Mouse (Mus musculus) neural tube, embryonic 11.5 days (tissue): ENCODE data around the gene Os9. TPM values are rescaled to one million over a fixed set of nuclear protein-coding genes. Genes with fewer than 3 reads are reported as not detected.
A peak's percentile ranks its signal among the peaks of the same experiment; 100 is the strongest.

Experiments
- ATAC-seq: fragments of 200-750 bp; cut with Nextera tagmentation; 2 replicates; pipeline ENCODE4 v1.8.0; 2017; ENCODE audit warnings: moderate number of reproducible peaks, mild to moderate bottlenecking, moderate TSS enrichment, moderate library complexity; ENCODE audit not compliant: insufficient read depth, low FRiP score, low TSS enrichment
- DNase-seq: peaks from one replicate; pipeline ENCODE4 v3.0.0-alpha.2; 2015; ENCODE audit warnings: low spot score
- H3K27ac ChIP-seq: fragments of 300-500 bp; sonication (generic); 2 replicates; pipeline ENCODE4 v1.5.1; 2014; ENCODE audit warnings: low read depth, mild to moderate bottlenecking, low read length
- H3K27me3 ChIP-seq: fragments of 300-500 bp; sonication (generic); 2 replicates; pipeline ENCODE4 v1.6.1; 2014; ENCODE audit warnings: mild to moderate bottlenecking, low read length, mixed read lengths; ENCODE audit not compliant: control insufficient read depth, insufficient read depth
- H3K36me3 ChIP-seq: fragments of 300-500 bp; sonication (generic); 2 replicates; pipeline ENCODE4 v1.6.1; 2014; ENCODE audit warnings: mild to moderate bottlenecking, low read length, moderate library complexity, mixed read lengths; ENCODE audit not compliant: control insufficient read depth, insufficient read depth
- H3K4me1 ChIP-seq: fragments of 300-500 bp; sonication (generic); 2 replicates; pipeline ENCODE4 v1.6.1; 2014; ENCODE audit warnings: low read length, mixed read lengths; ENCODE audit not compliant: control insufficient read depth, insufficient read depth
- H3K4me2 ChIP-seq: fragments of 300-500 bp; sonication (generic); 2 replicates; pipeline ENCODE4 v1.6.1; 2014; ENCODE audit warnings: low read depth, mild to moderate bottlenecking, moderate library complexity
- H3K4me3 ChIP-seq: fragments of 300-500 bp; sonication (generic); 2 replicates; pipeline ENCODE4 v1.5.1; 2014; ENCODE audit warnings: low read depth, low read length
- H3K9ac ChIP-seq: fragments of 300-500 bp; sonication (generic); 2 replicates; pipeline ENCODE4 v1.6.1; 2014; ENCODE audit warnings: mild to moderate bottlenecking, low read length
- H3K9me3 ChIP-seq: fragments of 300-500 bp; sonication (generic); 2 replicates; pipeline ENCODE4 v1.6.1; 2016; ENCODE audit warnings: low read length; ENCODE audit not compliant: control insufficient read depth
- WGBS: fragments of 180-500 bp; shearing (Covaris S2); extraction: QIAGEN DNeasy Blood & Tissue Kit; methylation state at CpG from one replicate; pipeline ENCODE4 v1.1.7; 2014; 5-methylcytosine and 5-hydroxymethylcytosine counted together
- polyA plus RNA-seq: library from polyadenylated mRNA; unstranded; fragments of >200 nt; fragmentation: Nextera tagmentation; extraction: Ambion mirVana; gene quantifications from 2 replicates; pipeline ENCODE4 v1.2.1, GENCODE M21; 2014

The Os9 gene
- polyA plus RNA-seq, 1 experiment from 2014 or later: 68.9 TPM

GRCm38 (mm10) chr10:127070190-127071121 lies 50.5 kb downstream of the Os9 start, which contains the start of gene Tspan31:
Gene Tspan31, minus strand, starts transcription at chr10:127070264.
- Histone ChIP-seq H3K27me3 (no peaks in the 10 kb centered on the region), H3K4me3 (peak within 1 kb of the TSS; percentile 63), H3K9me3 (no peaks in the 10 kb centered on the region), H3K27ac (peak within 1 kb of the TSS; percentile 63), H3K36me3 (peaks cover 28% of the 10 kb centered on the region), H3K4me1 (peaks cover 16% of the 10 kb centered on the region; the same call in 1 of the 2 replicates), H3K9ac (peak within 1 kb of the TSS; percentile 77), H3K4me2 (peak within 1 kb of the TSS; percentile 88)
- peak; percentile 91 for DNase-seq
- 2% methylated on average over 36 of the region's 36 CpGs for WGBS
- peak; percentile 86 for ATAC-seq

DNA sequence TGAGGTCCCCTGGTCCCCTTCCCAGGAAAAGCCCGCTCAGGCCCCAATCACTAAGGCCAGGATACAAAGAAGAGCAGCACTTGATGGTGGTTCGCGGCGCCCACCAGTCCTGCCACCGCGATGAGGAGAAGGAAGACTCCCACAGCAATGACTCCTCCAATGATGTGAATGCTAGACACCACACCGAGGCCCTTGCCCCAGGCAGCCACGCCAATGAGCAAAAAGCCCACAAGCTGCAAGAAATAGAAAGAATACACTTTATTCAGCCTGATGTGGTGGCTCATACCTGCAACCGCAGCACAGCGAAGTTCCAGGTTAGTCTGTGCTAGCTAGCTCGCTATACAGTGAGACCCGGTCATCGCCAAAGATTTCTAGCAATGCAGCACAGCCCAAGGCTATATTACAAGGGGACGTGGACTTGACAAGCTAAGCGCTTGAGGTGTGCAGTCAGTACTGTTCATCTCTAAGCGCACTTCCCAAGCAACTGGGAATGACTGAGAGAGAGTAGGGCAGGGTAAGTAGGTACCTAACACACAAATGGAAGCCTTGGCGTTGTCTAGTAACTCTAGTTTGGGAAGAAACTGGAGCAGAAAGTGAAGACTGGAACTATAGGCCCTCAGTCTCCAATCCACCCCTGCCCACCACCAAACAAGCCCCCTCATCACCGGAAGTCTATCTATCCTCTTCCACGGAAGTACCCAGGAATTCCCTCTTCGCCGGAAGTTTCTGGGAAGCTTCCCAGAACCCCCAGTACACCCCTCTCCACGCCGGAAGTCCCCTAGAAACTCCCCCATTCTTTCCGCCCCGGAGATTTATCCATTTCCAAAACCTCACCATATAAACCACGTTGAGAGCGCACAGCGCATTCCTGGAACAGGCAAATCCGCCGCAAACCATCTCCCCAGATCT lies 51.4 kb downstream of the Os9 start:
- ATAC-seq (peak; percentile 70), DNase-seq (peak; percentile 29)
- Histone ChIP-seq H3K36me3 (peaks cover 35% of the 10 kb centered on the region), H3K4me1 (peaks cover 16% of the 10 kb centered on the region; the same call in 1 of the 2 replicates), H3K27ac (peak overlapping the region; percentile 63), H3K9me3 (no peaks in the 10 kb centered on the region), H3K9ac (peak overlapping the region; percentile 77), H3K4me2 (peak overlapping the region; percentile 88), H3K4me3 (peak overlapping the region; percentile 63), H3K27me3 (no peaks in the 10 kb centered on the region)
- 9% methylated on average over 30 of the region's 30 CpGs for WGBS

DNA sequence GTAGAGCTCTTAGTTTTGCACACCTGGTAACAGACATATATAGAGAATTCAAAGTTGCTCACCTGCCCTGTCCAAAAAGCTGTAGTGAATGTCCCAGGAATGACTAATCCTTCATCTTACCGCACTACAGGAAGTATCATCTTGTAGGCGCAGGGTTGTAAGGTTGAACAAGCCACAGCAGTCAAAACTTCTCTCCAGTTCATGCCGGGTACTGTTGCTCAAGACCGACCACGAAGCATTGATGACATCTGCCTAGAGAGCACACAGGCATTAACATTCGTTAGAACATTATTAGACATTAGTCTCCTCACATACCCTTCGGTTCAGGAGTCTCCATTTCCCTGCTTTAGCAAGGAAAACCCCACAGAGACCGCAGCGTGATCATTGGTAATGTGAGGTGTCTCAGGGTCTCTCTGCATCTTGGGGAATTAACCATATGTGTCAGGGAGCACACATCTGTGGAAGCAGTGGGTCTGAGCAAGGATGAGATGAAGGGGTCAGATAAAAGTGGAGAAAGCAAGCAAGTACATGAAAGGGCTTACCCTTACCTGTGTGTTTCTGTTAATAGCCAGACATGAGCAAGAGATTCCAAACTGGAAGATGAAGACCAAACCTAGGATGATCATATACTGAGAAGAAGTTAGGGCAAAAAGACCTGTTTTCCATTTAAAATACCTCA lies 52.4 kb downstream of the Os9 start:
- Histone ChIP-seq H3K27me3 (no peaks in the 10 kb centered on the region), H3K36me3 (peaks cover 35% of the 10 kb centered on the region), H3K9ac (peak overlapping the region; percentile 77; the same call in 1 of the 2 replicates), H3K4me1 (peaks cover 16% of the 10 kb centered on the region; the same call in 1 of the 2 replicates), H3K4me3 (peak overlapping the region; percentile 63), H3K4me2 (peak overlapping the region; percentile 88), H3K9me3 (no peaks in the 10 kb centered on the region), H3K27ac (peak overlapping the region; percentile 63; the same call in 1 of the 2 replicates)
- ATAC-seq (no peak), DNase-seq (no peak)
- WGBS: 87% methylated on average over 9 of the region's 9 CpGs

GRCm38 (mm10) chr10:127066519-127067018 lies 54.4 kb downstream of the Os9 start:
- Histone ChIP-seq H3K27ac (no peak overlapping the region), H3K4me3 (no peak overlapping the region), H3K4me2 (no peak overlapping the region), H3K27me3 (no peaks in the 10 kb centered on the region), H3K36me3 (peaks cover 35% of the 10 kb centered on the region), H3K4me1 (peaks cover 18% of the 10 kb centered on the region; the same call in 1 of the 2 replicates), H3K9ac (no peak overlapping the region), H3K9me3 (no peaks in the 10 kb centered on the region)
- no peak for ATAC-seq
- WGBS: 93% methylated on average over 14 of the region's 14 CpGs
- DNase-seq: no peak

DNA sequence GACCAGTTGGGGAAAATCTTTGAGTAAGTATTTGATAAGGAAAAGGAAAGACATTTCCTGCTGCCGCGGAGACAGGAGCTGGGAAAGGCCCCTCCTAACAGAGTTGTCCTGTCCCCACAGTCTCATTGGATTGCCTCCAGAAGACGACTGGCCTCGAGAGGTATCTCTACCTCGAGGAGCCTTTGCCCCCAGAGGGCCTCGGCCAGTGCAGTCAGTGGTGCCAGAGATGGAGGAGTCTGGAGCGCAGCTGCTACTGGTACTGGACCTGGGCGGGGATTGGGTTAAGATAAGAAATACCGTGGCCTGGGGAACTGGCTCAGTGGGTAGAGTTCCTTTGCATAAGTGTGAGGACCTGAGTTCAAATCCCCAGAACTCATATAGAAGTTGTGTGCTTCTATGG lies 55.0 kb downstream of the Os9 start:
- ATAC-seq: no peak
- H3K27ac ChIP-seq: no peak overlapping the region

DNA sequence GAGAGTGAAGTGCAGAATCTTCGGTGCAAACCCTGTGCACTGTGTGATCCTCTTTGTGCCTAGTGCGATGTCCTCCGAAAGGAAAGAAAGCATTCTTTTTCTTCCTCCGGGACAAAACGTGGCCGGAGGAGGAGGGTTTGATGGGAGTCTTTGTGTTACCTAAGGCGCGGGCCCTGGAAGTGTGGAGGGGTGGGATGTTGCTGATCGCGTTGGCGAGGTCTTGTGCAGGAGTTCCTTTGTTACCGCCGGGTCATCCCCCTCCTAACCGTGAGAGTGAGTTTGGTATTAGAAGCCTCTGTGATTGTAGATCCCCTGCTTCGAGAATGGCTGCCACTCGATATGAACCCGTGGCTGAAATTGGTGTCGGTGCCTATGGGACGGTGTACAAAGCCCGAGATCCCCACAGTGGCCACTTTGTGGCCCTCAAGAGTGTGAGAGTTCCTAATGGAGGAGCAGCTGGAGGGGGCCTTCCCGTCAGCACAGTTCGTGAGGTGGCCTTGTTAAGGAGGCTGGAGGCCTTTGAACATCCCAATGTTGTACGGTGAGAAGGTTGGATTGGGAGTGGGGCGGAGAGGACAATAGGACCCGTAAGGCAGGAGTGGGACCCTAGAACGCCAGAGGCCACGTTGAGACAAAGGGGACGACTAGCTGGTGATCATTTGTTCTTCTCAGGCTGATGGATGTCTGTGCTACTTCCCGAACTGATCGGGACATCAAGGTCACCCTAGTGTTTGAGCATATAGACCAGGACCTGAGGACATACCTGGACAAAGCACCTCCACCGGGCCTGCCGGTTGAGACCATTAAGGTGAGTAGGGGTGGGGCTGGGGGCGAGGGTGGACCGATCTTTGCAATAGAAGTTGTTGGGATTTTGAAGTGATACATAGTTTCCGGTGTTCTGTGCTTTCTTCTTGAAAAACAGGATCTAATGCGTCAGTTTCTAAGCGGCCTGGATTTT lies 56.7 kb downstream of the Os9 start:
- Histone ChIP-seq H3K4me3 (peak overlapping the region; percentile 78), H3K9me3 (no peaks in the 10 kb centered on the region), H3K9ac (peak overlapping the region; percentile 94), H3K27ac (peak overlapping the region; percentile 63), H3K4me1 (peaks cover 16% of the 10 kb centered on the region), H3K27me3 (peaks cover 6% of the 10 kb centered on the region; the same call in 1 of the 2 replicates), H3K36me3 (peaks cover 35% of the 10 kb centered on the region), H3K4me2 (peak overlapping the region; percentile 76)
- 15% methylated on average over 37 of the region's 37 CpGs for WGBS
- DNase-seq (peak; percentile 49), ATAC-seq (peak; percentile 1)

More for the DNA sequence above, 55.0 kb downstream of the Os9 start:
- Histone ChIP-seq H3K36me3 (peaks cover 35% of the 10 kb centered on the region), H3K4me2 (no peak overlapping the region), H3K9me3 (no peaks in the 10 kb centered on the region), H3K27me3 (no peaks in the 10 kb centered on the region), H3K4me1 (peaks cover 13% of the 10 kb centered on the region; the same call in 1 of the 2 replicates), H3K9ac (no peak overlapping the region), H3K4me3 (no peak overlapping the region)
- no peak for DNase-seq
- 92% methylated on average over 9 of the region's 9 CpGs for WGBS

DNA sequence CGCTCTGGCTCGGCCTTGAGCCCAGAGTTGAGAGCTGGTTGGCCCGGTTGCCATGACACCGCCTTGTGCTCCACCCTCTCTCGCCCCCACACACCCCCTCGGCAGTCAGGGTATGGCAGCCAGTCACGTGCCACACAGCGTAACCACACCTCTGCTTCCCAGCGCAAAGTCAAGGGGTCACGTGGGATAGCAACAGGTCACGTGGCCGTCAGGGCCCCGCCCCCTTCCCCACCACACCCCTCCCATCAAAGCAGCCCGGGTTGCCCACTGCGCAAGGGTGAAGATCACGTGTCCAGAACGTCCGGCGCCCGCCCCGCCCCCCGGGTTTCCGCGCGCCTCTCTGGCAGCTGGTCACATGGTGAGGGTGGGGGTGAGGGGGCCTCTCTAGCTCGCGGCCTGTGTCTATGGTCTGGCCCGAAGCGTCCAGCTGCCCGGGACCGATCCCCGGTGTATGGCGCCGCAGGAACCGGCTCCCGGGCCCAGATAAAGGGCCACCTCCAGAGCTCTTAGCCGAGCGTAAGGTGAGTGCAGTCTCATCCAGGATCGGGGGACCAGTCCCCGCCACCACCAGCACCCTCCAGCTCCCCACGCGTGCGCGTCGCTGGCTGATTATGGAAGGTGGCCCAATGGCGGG lies 57.6 kb downstream of the Os9 start, which contains the start of gene Cdk4:
Cdk4 (plus strand) TSS at position 296 of the 634 bp plus-strand sequence.
- under 1% methylated on average over 42 of the region's 46 CpGs for WGBS

More for the DNA sequence above, 57.6 kb downstream of the Os9 start, which contains the start of gene Cdk4:
- Histone ChIP-seq H3K9ac (peak within 1 kb of the TSS; percentile 94), H3K4me3 (peak within 1 kb of the TSS; percentile 78), H3K27me3 (peaks cover 6% of the 10 kb centered on the region; the same call in 1 of the 2 replicates), H3K4me1 (peaks cover 13% of the 10 kb centered on the region), H3K9me3 (no peaks in the 10 kb centered on the region), H3K27ac (peak within 1 kb of the TSS; percentile 63), H3K36me3 (peaks cover 35% of the 10 kb centered on the region), H3K4me2 (peak within 1 kb of the TSS; percentile 76)
- ATAC-seq: peak; percentile 91
- DNase-seq: peak; percentile 99
